Mouse (Mus musculus): Measurements from ENCODE around the gene Mrc2.

GRCm38 (mm10) chr11:105333867-105334670 lies 41.6 kb downstream of the Mrc2 start:
- TF ChIP-seq POLR2A (IDR thresholded peaks at IDR 0.05; ENCODE audit: control insufficient read depth in 1 of 2, insufficient read depth in 1 of 2, low read depth in 1 of 2, low read length in 2 of 2, poor library complexity in 1 of 2) (no peak), CHD2 (IDR thresholded peaks at IDR 0.05; ENCODE audit: low read length) (no peak), EP300 (IDR thresholded peaks at IDR 0.05; ENCODE audit: low read depth in 1 of 2, low read length in 2 of 2) (no peak), CTCF (IDR thresholded peaks at IDR 0.05 in 2 of 3, conservative IDR thresholded peaks at IDR 0.05 in 1 of 3; ENCODE audit: control insufficient read depth in 1 of 3, insufficient read depth in 1 of 3, low read depth in 2 of 3, low read length in 3 of 3, poor library complexity in 1 of 3, severe bottlenecking in 1 of 3) (no peak), HCFC1 (IDR thresholded peaks at IDR 0.05; ENCODE audit: low read depth, low read length) (no peak), E2F4 (IDR thresholded peaks at IDR 0.05; ENCODE audit: borderline replicate concordance, low read depth, low read length) (no peak), GATA1 (IDR thresholded peaks at IDR 0.05; ENCODE audit: low read depth, low read length) (no peak), SMC3 (IDR thresholded peaks at IDR 0.05; ENCODE audit: low read depth, low read length) (no peak), MYC (IDR thresholded peaks at IDR 0.05; ENCODE audit: low read depth, low read length) (no peak)
